Mouse (Mus musculus): ENCODE data around the gene Ccdc183.

- TF ChIP-seq CTCF (IDR thresholded peaks at IDR 0.05; ENCODE audit: low read depth), result no peak
- TF ChIP-seq EP300 (IDR thresholded peaks at IDR 0.05; ENCODE audit: low read depth), result no peak
These were observed 51.7 kb downstream of the Ccdc183 start for GRCm38 (mm10) chr2:25565741-25566140.
